ENCODE assay signal across 14 mouse cellular contexts in genomic region chr10:69617537-69618112, GRCm38 (mm10).
DNase-seq lines count a peak whose midpoint lies in the region; ATAC-seq and TF ChIP-seq lines count a peak whose summit lies in the region.
"Had no signal": no experiment of that assay in that cellular context is flagged by ENCODE, and none has a peak within 500 bp of the region (broad histone marks: within the 10 kb centered on the region; RNA-seq: fewer than 3 reads in every experiment).

No protein-coding gene starts in this region.

- peak; percentile 59 for ATAC-seq in heart, embryonic 14.5 days (ENCODE audit: insufficient number of reproducible peaks, insufficient read depth, low FRiP score, low read depth)
- ATAC-seq in kidney, postnatal 0 days (replicated peaks; ENCODE audit: low FRiP score, low read depth): peak; percentile 36; the same call in 1 of the 2 replicates
- no peak for ATAC-seq in hindbrain, embryonic 13.5 days (ENCODE audit: low FRiP score)
- no peak for ATAC-seq in liver, embryonic 11.5 days (replicated peaks; ENCODE audit: low FRiP score)
- no peak for ATAC-seq in forebrain, embryonic 11.5 days (replicated peaks; ENCODE audit: low FRiP score)
- ATAC-seq: CD4-positive, CD25-positive, alpha-beta regulatory T cell, adult 4 months; forebrain, embryonic 16.5 days; hindbrain, postnatal 0 days had no signal

- no peak overlapping the region; the same call in 1 of the 2 replicates for H3K9ac ChIP-seq in heart, embryonic 14.5 days (ENCODE audit: low read length)
- H3K9ac ChIP-seq in kidney, postnatal 0 days (ENCODE audit: low read depth, low read length): no peak overlapping the region
- no peak overlapping the region for H3K9ac ChIP-seq in hindbrain, embryonic 13.5 days
- no peak overlapping the region for H3K9ac ChIP-seq in liver, embryonic 11.5 days (ENCODE audit: low read depth, low read length)
- no peak overlapping the region for H3K9ac ChIP-seq in forebrain, embryonic 11.5 days (ENCODE audit: low read length)
- H3K9ac ChIP-seq: limb, embryonic 15.5 days; lung, embryonic 14.5 days had no signal

- DNase-seq in Muller cell, postnatal 12 days (ENCODE audit: inconsistent ontology term): peak; percentile 88
- peak; percentile 40 for DNase-seq in fat pad, adult 2 months (ENCODE audit: extremely low read depth, low read depth, low spot score)
- DNase-seq in kidney, postnatal 0 days (ENCODE audit: low spot score): peak; percentile 33
- DNase-seq in liver, embryonic 11.5 days (ENCODE audit: low spot score): no peak
- no peak for DNase-seq in forebrain, embryonic 11.5 days (ENCODE audit: low spot score)
- DNase-seq: cerebellum, adult 11-12 months; lung, embryonic 14.5 days had no signal

- H3K4me2 ChIP-seq in heart, embryonic 14.5 days (ENCODE audit: low read length): peak overlapping the region; percentile 53
- H3K4me2 ChIP-seq in kidney, postnatal 0 days (ENCODE audit: low read length): no peak overlapping the region
- H3K4me2 ChIP-seq in hindbrain, embryonic 13.5 days: no peak overlapping the region
- no peak overlapping the region for H3K4me2 ChIP-seq in liver, embryonic 11.5 days
- no peak overlapping the region for H3K4me2 ChIP-seq in forebrain, embryonic 11.5 days (ENCODE audit: low read depth, low read length, severe bottlenecking)
- H3K4me2 ChIP-seq: limb, embryonic 15.5 days; lung, embryonic 14.5 days had no signal

- WGBS in heart, embryonic 14.5 days: 39% methylated on average over 16 of the region's 16 CpGs
- 77% methylated on average over 16 of the region's 16 CpGs for WGBS in kidney, postnatal 0 days
- 88% methylated on average over 16 of the region's 16 CpGs for WGBS in hindbrain, embryonic 13.5 days
- WGBS in liver, embryonic 11.5 days: 88% methylated on average over 16 of the region's 16 CpGs
- 91% methylated on average over 16 of the region's 16 CpGs for WGBS in forebrain, embryonic 11.5 days

- H3K9me3 ChIP-seq in heart, embryonic 14.5 days (ENCODE audit: control insufficient read depth, low read length): no peaks in the 10 kb centered on the region
- H3K9me3 ChIP-seq in kidney, postnatal 0 days (replicated peaks; ENCODE audit: low read length): no peaks in the 10 kb centered on the region
- no peaks in the 10 kb centered on the region for H3K9me3 ChIP-seq in hindbrain, embryonic 13.5 days
- H3K9me3 ChIP-seq in liver, embryonic 11.5 days (ENCODE audit: control insufficient read depth, low read length): no peaks in the 10 kb centered on the region
- H3K9me3 ChIP-seq in forebrain, embryonic 11.5 days (ENCODE audit: control insufficient read depth, low read length): no peaks in the 10 kb centered on the region
- H3K9me3 ChIP-seq: limb, embryonic 15.5 days had no signal

- no peak for TF ChIP-seq CTCF in kidney, postnatal 0 days (IDR thresholded peaks at IDR 0.05; ENCODE audit: low read depth)

- H3K36me3 ChIP-seq in heart, embryonic 14.5 days (ENCODE audit: control insufficient read depth, insufficient read depth, low read length): no peaks in the 10 kb centered on the region
- no peaks in the 10 kb centered on the region for H3K36me3 ChIP-seq in kidney, postnatal 0 days (ENCODE audit: insufficient read depth, low read length)
- H3K36me3 ChIP-seq in hindbrain, embryonic 13.5 days: no peaks in the 10 kb centered on the region
- H3K36me3 ChIP-seq in liver, embryonic 11.5 days (ENCODE audit: control insufficient read depth, insufficient read depth, low read length): no peaks in the 10 kb centered on the region
- H3K36me3 ChIP-seq in forebrain, embryonic 11.5 days (ENCODE audit: control insufficient read depth, insufficient read depth, low read length): no peaks in the 10 kb centered on the region
- H3K36me3 ChIP-seq: limb, embryonic 15.5 days had no signal

- peak overlapping the region; percentile 46 to 75 for H3K27ac ChIP-seq in heart, embryonic 14.5 days (replicated peaks in 1 of 2; ENCODE audit: control insufficient read depth in 1 of 2, insufficient read depth in 1 of 2, low read depth in 2 of 2, low read length in 2 of 2)
- no peak overlapping the region for H3K27ac ChIP-seq in kidney, postnatal 0 days
- H3K27ac ChIP-seq in hindbrain, embryonic 13.5 days: no peak overlapping the region
- no peak overlapping the region for H3K27ac ChIP-seq in liver, embryonic 11.5 days (ENCODE audit: low read depth, low read length)
- H3K27ac ChIP-seq in forebrain, embryonic 11.5 days (ENCODE audit: low read depth, low read length): no peak overlapping the region
- H3K27ac ChIP-seq: hindbrain, postnatal 0 days; limb, embryonic 15.5 days had no signal

- H3K4me3 ChIP-seq in heart, embryonic 14.5 days (ENCODE audit: control insufficient read depth in 1 of 2, insufficient read depth in 1 of 2, low read depth in 1 of 2, low read length in 2 of 2): peak overlapping the region in 1 of 2 experiments; percentile 29; a peak in 2 of 4 replicates
- no peak overlapping the region for H3K4me3 ChIP-seq in kidney, postnatal 0 days (replicated peaks; ENCODE audit: low read depth, low read length)
- H3K4me3 ChIP-seq in hindbrain, embryonic 13.5 days: no peak overlapping the region
- H3K4me3 ChIP-seq in liver, embryonic 11.5 days (ENCODE audit: low read depth, low read length): no peak overlapping the region
- no peak overlapping the region for H3K4me3 ChIP-seq in forebrain, embryonic 11.5 days (ENCODE audit: low read depth, low read length)
- H3K4me3 ChIP-seq: layer of hippocampus, adult 2 months; limb, embryonic 15.5 days had no signal

- H3K27me3 ChIP-seq in heart, embryonic 14.5 days (ENCODE audit: control insufficient read depth, insufficient read depth, low read length): no peaks in the 10 kb centered on the region
- H3K27me3 ChIP-seq in kidney, postnatal 0 days (ENCODE audit: insufficient read depth, low read length): no peaks in the 10 kb centered on the region
- no peaks in the 10 kb centered on the region for H3K27me3 ChIP-seq in hindbrain, embryonic 13.5 days
- no peaks in the 10 kb centered on the region for H3K27me3 ChIP-seq in liver, embryonic 11.5 days (replicated peaks; ENCODE audit: control insufficient read depth, insufficient read depth, low read length)
- H3K27me3 ChIP-seq in forebrain, embryonic 11.5 days (ENCODE audit: control insufficient read depth, insufficient read depth, low read length): no peaks in the 10 kb centered on the region
- H3K27me3 ChIP-seq: limb, embryonic 15.5 days had no signal

- H3K4me1 ChIP-seq in heart, embryonic 14.5 days (ENCODE audit: control insufficient read depth in 2 of 2, insufficient read depth in 2 of 2, low read length in 2 of 2): peaks cover 17 to 44% of the 10 kb centered on the region in 2 experiments
- H3K4me1 ChIP-seq in kidney, postnatal 0 days (replicated peaks; ENCODE audit: insufficient read depth, low read length): no peaks in the 10 kb centered on the region
- peaks cover 20% of the 10 kb centered on the region; the same call in 1 of the 2 replicates for H3K4me1 ChIP-seq in hindbrain, embryonic 13.5 days (replicated peaks)
- no peaks in the 10 kb centered on the region for H3K4me1 ChIP-seq in liver, embryonic 11.5 days (replicated peaks; ENCODE audit: control insufficient read depth, insufficient read depth, low read length)
- no peaks in the 10 kb centered on the region for H3K4me1 ChIP-seq in forebrain, embryonic 11.5 days (replicated peaks; ENCODE audit: control insufficient read depth, insufficient read depth, low read length)
- H3K4me1 ChIP-seq: limb, embryonic 15.5 days had no signal

Comparison
In these comparisons a context has a peak if more than half of its experiments do, and no peak if none do; other contexts are left out.
1. DNase-seq: peak in Muller cell, postnatal 12 days (single experiment), fat pad, adult 2 months (single experiment) and kidney, postnatal 0 days (single experiment); none in liver, embryonic 11.5 days (single experiment) and forebrain, embryonic 11.5 days (single experiment).
2. ATAC-seq: peak in heart, embryonic 14.5 days (single experiment) and kidney, postnatal 0 days (single experiment); none in hindbrain, embryonic 13.5 days (single experiment), liver, embryonic 11.5 days (single experiment) and forebrain, embryonic 11.5 days (single experiment).
3. H3K27ac ChIP-seq: peak in heart, embryonic 14.5 days (2 of 2); none in kidney, postnatal 0 days (single experiment), hindbrain, embryonic 13.5 days (single experiment), liver, embryonic 11.5 days (single experiment) and forebrain, embryonic 11.5 days (single experiment).